Mouse (Mus musculus) lung, postnatal 0 days (tissue): ENCODE data around the gene Btbd17. TPM values are rescaled to one million over a fixed set of nuclear protein-coding genes. Genes with fewer than 3 reads are reported as not detected.

ENCODE experiments used
- ATAC-seq: fragments of 200-750 bp; cut with Nextera tagmentation; 2 replicates; pipeline ENCODE4 v1.8.0; 2017; ENCODE audit warnings: moderate library complexity
- DNase-seq: peaks from one replicate; pipeline ENCODE4 v3.0.0-alpha.2; 2016; ENCODE audit warnings: low spot score
- H3K27ac ChIP-seq: fragments of 300-500 bp; sonication (generic); 2 replicates; pipeline ENCODE4 v1.5.1; 2014; ENCODE audit warnings: antibody characterized with exemption, mild to moderate bottlenecking, low read length, mixed read lengths
- H3K27me3 ChIP-seq: fragments of 300-500 bp; sonication (generic); replicated peaks from 2 replicates; pipeline ENCODE4 v1.6.1; 2014; ENCODE audit warnings: low read length, mixed read lengths; ENCODE audit not compliant: insufficient read depth
- H3K36me3 ChIP-seq: fragments of 300-500 bp; sonication (generic); 2 replicates; pipeline ENCODE4 v1.6.1; 2014; ENCODE audit warnings: low read length, mixed read lengths; ENCODE audit not compliant: insufficient read depth
- H3K4me1 ChIP-seq: fragments of 300-500 bp; sonication (generic); 2 replicates; pipeline ENCODE4 v1.6.1; 2014; ENCODE audit warnings: antibody characterized with exemption, low read depth, low read length, mixed read lengths; ENCODE audit not compliant: insufficient read depth
- H3K4me2 ChIP-seq: fragments of 300-500 bp; sonication (generic); replicated peaks from 2 replicates; pipeline ENCODE4 v1.6.1; 2014; ENCODE audit warnings: low read depth, mild to moderate bottlenecking, low read length, moderate library complexity, mixed read lengths
- H3K4me3 ChIP-seq: fragments of 300-500 bp; sonication (generic); 2 replicates; pipeline ENCODE4 v1.5.1; 2014; ENCODE audit warnings: low read depth, low read length
- H3K9ac ChIP-seq: fragments of 300-500 bp; sonication (generic); replicated peaks from 2 replicates; pipeline ENCODE4 v1.6.1; 2014; ENCODE audit warnings: low read depth, mild to moderate bottlenecking
- H3K9me3 ChIP-seq: fragments of 300-500 bp; sonication (generic); 2 replicates; pipeline ENCODE4 v1.6.1; 2016; ENCODE audit warnings: low read length, mixed read lengths
- CTCF ChIP-seq: IDR thresholded peaks from 2 replicates; pipeline ENCODE4 v1.5.1; 2016; ENCODE audit warnings: antibody characterized with exemption, mild to moderate bottlenecking
- EP300 ChIP-seq: IDR thresholded peaks from 2 replicates; pipeline ENCODE4 v1.6.1; 2016; ENCODE audit warnings: antibody characterized with exemption, mild to moderate bottlenecking, control low read depth
- WGBS: fragments of 180-500 bp; shearing (Covaris S2); extraction: QIAGEN DNeasy Blood & Tissue Kit; methylation state at CpG from one replicate; pipeline ENCODE4 v1.1.7; 2014; 5-methylcytosine and 5-hydroxymethylcytosine counted together
- polyA plus RNA-seq: library from polyadenylated mRNA; unstranded; fragments of >200 nt; fragmentation: Nextera tagmentation; extraction: Ambion mirVana; gene quantifications from 2 replicates; pipeline ENCODE4 v1.2.1, GENCODE M21; 2015

The Btbd17 gene
- polyA plus RNA-seq, 1 experiment from 2014 or later: 0.20 TPM

GRCm38 (mm10) chr11:114789061-114789714 lies 6.6 kb downstream of the Btbd17 start:
- Histone ChIP-seq H3K4me3 (no peak overlapping the region), H3K27ac (no peak overlapping the region), H3K4me2 (no peak overlapping the region), H3K9ac (no peak overlapping the region), H3K27me3 (peaks cover 77% of the 10 kb centered on the region), H3K36me3 (no peaks in the 10 kb centered on the region), H3K9me3 (no peaks in the 10 kb centered on the region), H3K4me1 (peaks cover 3% of the 10 kb centered on the region)
- WGBS: 8% methylated on average over 30 of the region's 30 CpGs
- TF ChIP-seq CTCF (peak; percentile 96), EP300 (no peak)
- DNase-seq: peak; percentile 82
- ATAC-seq: peak; percentile 66

GRCm38 (mm10) chr11:114787611-114788010 lies 8.1 kb downstream of the Btbd17 start:
- Histone ChIP-seq H3K4me2 (no peak overlapping the region), H3K9me3 (no peaks in the 10 kb centered on the region), H3K4me1 (peaks cover 3% of the 10 kb centered on the region), H3K27ac (no peak overlapping the region), H3K36me3 (no peaks in the 10 kb centered on the region), H3K27me3 (peaks cover 62% of the 10 kb centered on the region), H3K9ac (no peak overlapping the region), H3K4me3 (no peak overlapping the region)
- DNase-seq (no peak), ATAC-seq (no peak)
- WGBS: 85% methylated on average over 3 of the region's 3 CpGs
- TF ChIP-seq EP300 (no peak), CTCF (no peak)

GRCm38 (mm10) chr11:114786326-114786725 lies 9.4 kb downstream of the Btbd17 start:
- H3K27me3 ChIP-seq: peaks cover 50% of the 10 kb centered on the region
- WGBS: 2% methylated on average over 42 of the region's 43 CpGs
- H3K9me3 ChIP-seq: no peaks in the 10 kb centered on the region
- DNase-seq (no peak), ATAC-seq (0 out of 2 replicates have a peak, but pooled peaks have one; percentile 8)
- no peak overlapping the region for H3K9ac ChIP-seq
- peaks cover 3% of the 10 kb centered on the region; the same call in 1 of the 2 replicates for H3K4me1 ChIP-seq
- TF ChIP-seq CTCF (no peak), EP300 (no peak)
- H3K27ac ChIP-seq: no peak overlapping the region
- H3K36me3 ChIP-seq: no peaks in the 10 kb centered on the region
- H3K4me2 ChIP-seq: 0 out of 2 replicates have a peak overlapping the region, but pooled peaks have one; percentile 25
- no peak overlapping the region for H3K4me3 ChIP-seq

GRCm38 (mm10) chr11:114785892-114786291 lies 9.9 kb downstream of the Btbd17 start:
- Histone ChIP-seq H3K27me3 (peaks cover 45% of the 10 kb centered on the region), H3K4me2 (no peak overlapping the region), H3K4me1 (0 out of 2 replicates have a peak, but pooled peaks cover 3% of the 10 kb centered on the region), H3K27ac (no peak overlapping the region), H3K4me3 (no peak overlapping the region), H3K36me3 (no peaks in the 10 kb centered on the region), H3K9ac (no peak overlapping the region), H3K9me3 (no peaks in the 10 kb centered on the region)
- WGBS: 51% methylated on average over 10 of the region's 10 CpGs
- DNase-seq (no peak), ATAC-seq (no peak)
- TF ChIP-seq CTCF (no peak), EP300 (no peak)

GRCm38 (mm10) chr11:114780076-114780475 lies 15.7 kb downstream of the Btbd17 start:
- Histone ChIP-seq H3K9me3 (no peaks in the 10 kb centered on the region), H3K36me3 (no peaks in the 10 kb centered on the region), H3K4me1 (no peaks in the 10 kb centered on the region), H3K4me2 (no peak overlapping the region), H3K4me3 (no peak overlapping the region), H3K9ac (no peak overlapping the region), H3K27me3 (no peaks in the 10 kb centered on the region), H3K27ac (no peak overlapping the region)
- WGBS: 22% methylated on average over 9 of the region's 9 CpGs
- DNase-seq (no peak), ATAC-seq (no peak)
- no peak for TF ChIP-seq EP300
- no peak for TF ChIP-seq CTCF

- Histone ChIP-seq H3K27me3 (no peaks in the 10 kb centered on the region), H3K4me3 (no peak overlapping the region), H3K9ac (no peak overlapping the region), H3K4me2 (no peak overlapping the region), H3K27ac (no peak overlapping the region), H3K4me1 (no peaks in the 10 kb centered on the region), H3K9me3 (no peaks in the 10 kb centered on the region), H3K36me3 (no peaks in the 10 kb centered on the region)
- DNase-seq (no peak), ATAC-seq (no peak)
- WGBS: 63% methylated on average over 2 of the region's 2 CpGs
- TF ChIP-seq EP300 (no peak), CTCF (no peak)
Measured at GRCm38 (mm10) chr11:114771896-114772295, 23.8 kb downstream of the Btbd17 start.
